Mouse (Mus musculus): ENCODE results near the gene Adgra3. TPM values are rescaled to one million over a fixed set of nuclear protein-coding genes. Genes with fewer than 3 reads are reported as not detected.
A peak's percentile ranks its signal among the peaks of the same experiment; 100 is the strongest.

The Adgra3 gene
- 59.2 and 105 TPM in 2 replicates for total RNA-seq (2012; rRNA removed)

DNA sequence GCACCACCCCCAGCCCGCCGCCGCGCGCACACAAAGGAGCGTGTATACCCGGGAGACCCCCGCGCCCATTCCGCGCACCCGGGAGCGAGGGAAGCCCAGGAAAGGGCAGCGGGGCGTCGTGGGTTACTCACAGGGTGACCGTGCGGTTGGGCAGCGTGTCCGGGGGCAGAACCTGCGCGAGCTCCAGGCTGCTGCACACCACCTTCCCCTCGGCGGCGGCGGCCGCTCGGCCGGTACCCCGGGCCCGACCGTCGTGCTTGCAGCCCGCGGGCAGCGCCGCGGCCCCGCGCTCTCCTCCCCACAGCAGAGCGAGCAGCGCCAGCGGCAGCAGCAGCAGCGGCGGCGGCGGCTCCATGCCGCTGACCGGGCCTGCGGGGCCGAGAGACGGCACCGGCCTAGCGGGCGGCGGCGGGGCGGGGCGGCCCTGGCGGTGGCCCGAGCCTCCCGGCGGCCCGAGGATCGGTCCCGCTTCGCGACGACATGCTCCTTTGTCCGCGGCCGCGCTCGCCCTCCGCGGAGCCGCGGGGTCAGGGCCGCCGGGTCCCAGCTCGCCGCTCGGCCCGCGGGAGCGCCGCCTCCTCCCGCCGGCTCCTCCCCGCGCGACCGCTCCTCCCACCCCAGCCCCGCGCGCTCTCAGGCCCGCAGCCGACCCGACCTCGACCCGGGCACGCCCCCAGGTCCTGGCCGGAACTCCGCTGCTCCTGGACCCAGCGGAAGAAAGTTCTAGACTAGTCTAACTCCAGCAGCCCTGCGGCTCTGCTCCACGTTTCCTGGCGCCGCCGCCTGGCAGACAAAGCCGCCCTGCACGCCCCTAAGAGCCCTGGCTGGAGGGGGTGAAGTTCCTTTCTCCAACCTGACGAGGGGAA lies at the start of gene Adgra3:
Gene Adgra3, minus strand, starts transcription at position 586 of the 866 bp plus-strand sequence.
- in situ Hi-C loops (cut with MboI; ENCODE audit: low sequenced_read_pairs in 2 of 2, unreplicated experiment in 2 of 2), result no loop called here
- peak within 1 kb of the TSS; percentile 86 for H3K9ac ChIP-seq (ENCODE audit: insufficient read depth, low read depth, low read length, poor library complexity, severe bottlenecking)
- no peak within 1 kb of the TSS for H3K27ac ChIP-seq (ENCODE audit: insufficient read depth, low read depth, low read length, poor library complexity, severe bottlenecking)
- peak; percentile 42 for DNase-seq (ENCODE audit: low read depth, low spot score)
- peak within 1 kb of the TSS; percentile 85 to 96 for H3K4me3 ChIP-seq (ENCODE audit: insufficient read depth in 1 of 2, low read depth in 1 of 2, low read length in 2 of 2, poor library complexity in 1 of 2, severe bottlenecking in 1 of 2)
- H3K9me3 ChIP-seq (ENCODE audit: control insufficient read depth, insufficient read depth, low read depth, low read length), result no peaks in the 10 kb centered on the region
- peaks cover 0 to 4% of the 10 kb centered on the region in 2 experiments; a peak in 1 of 4 replicates for H3K4me1 ChIP-seq (ENCODE audit: control insufficient read depth in 2 of 2, insufficient read depth in 2 of 2, low read length in 2 of 2, poor library complexity in 1 of 2)
- H3K36me3 ChIP-seq (ENCODE audit: control insufficient read depth, insufficient read depth, low read length, poor library complexity, severe bottlenecking), result no peaks in the 10 kb centered on the region
- TF ChIP-seq MAFK (IDR thresholded peaks at IDR 0.05; ENCODE audit: insufficient read depth, low read depth, low read length), result no peak
- no peak for TF ChIP-seq HCFC1 (IDR thresholded peaks at IDR 0.05; ENCODE audit: borderline replicate concordance, insufficient read depth, low read length)

DNA sequence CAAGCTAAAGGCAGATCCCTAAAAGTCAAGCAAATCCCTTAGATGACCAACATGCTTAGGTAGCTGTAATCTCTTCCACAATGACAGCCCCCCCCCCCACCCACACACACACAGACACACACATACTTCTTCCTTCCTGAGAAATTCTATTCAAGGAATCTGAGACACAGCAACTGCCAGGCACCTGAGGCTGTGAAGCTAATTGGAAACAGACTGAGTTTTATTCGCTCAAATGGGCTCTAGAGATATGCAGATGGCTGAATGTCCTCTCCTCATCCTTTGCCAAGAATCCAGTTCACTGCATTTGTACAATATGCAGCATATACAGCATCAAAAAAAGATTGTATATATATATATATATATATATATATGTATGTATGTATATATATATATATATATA lies 24.6 kb upstream of the Adgra3 start:
- in situ Hi-C loops (cut with MboI; ENCODE audit: low sequenced_read_pairs in 2 of 2, unreplicated experiment in 2 of 2), result no loop called here

DNA sequence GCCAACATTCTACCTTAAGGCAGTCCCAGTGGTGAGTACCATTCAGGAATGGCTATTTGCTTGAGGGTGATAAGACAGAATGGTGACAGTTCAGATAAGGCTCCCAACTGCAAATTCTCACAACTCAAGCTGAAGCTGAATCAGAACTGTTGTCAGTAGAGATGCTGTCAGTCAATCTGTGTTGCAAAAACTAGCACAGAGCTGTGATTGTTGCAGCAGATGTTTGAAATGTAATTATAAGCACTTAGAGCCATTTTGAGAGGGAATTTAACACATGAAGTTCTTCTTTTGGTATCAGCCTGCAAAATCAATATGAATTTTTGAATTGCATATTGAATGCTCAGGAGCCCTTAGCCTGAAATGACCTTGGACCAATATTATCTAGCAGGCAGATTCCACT lies 15.4 kb upstream of the Adgra3 start:
- H3K36me3 ChIP-seq (ENCODE audit: control insufficient read depth, insufficient read depth, low read length, poor library complexity, severe bottlenecking), result no peaks in the 10 kb centered on the region
- TF ChIP-seq CHD2 (IDR thresholded peaks at IDR 0.05; ENCODE audit: low read depth, low read length), result no peak
- no peak for TF ChIP-seq ZNF384 (IDR thresholded peaks at IDR 0.05; ENCODE audit: low read depth, low read length)
- TF ChIP-seq HCFC1 (IDR thresholded peaks at IDR 0.05; ENCODE audit: borderline replicate concordance, insufficient read depth, low read length), result no peak
- no peak for TF ChIP-seq MAFK (IDR thresholded peaks at IDR 0.05; ENCODE audit: insufficient read depth, low read depth, low read length)
- no peak for TF ChIP-seq ZC3H11A (IDR thresholded peaks at IDR 0.05; ENCODE audit: borderline replicate concordance, low read depth, low read length)
- in situ Hi-C loops (cut with MboI; ENCODE audit: low sequenced_read_pairs in 2 of 2, unreplicated experiment in 2 of 2), result no loop called here
- no peak overlapping the region for H3K4me3 ChIP-seq (ENCODE audit: insufficient read depth in 1 of 2, low read depth in 1 of 2, low read length in 2 of 2, poor library complexity in 1 of 2, severe bottlenecking in 1 of 2)
- no peaks in the 10 kb centered on the region for H3K4me1 ChIP-seq (ENCODE audit: control insufficient read depth in 2 of 2, insufficient read depth in 2 of 2, low read length in 2 of 2, poor library complexity in 1 of 2)
- DNase-seq (ENCODE audit: low read depth, low spot score), result no peak
- no peaks in the 10 kb centered on the region for H3K9me3 ChIP-seq (ENCODE audit: control insufficient read depth, insufficient read depth, low read depth, low read length)
- H3K9ac ChIP-seq (ENCODE audit: insufficient read depth, low read depth, low read length, poor library complexity, severe bottlenecking), result no peak overlapping the region
- H3K27ac ChIP-seq (ENCODE audit: insufficient read depth, low read depth, low read length, poor library complexity, severe bottlenecking), result no peak overlapping the region

More for the DNA sequence above, 24.6 kb upstream of the Adgra3 start:
- Histone ChIP-seq H3K4me1 (ENCODE audit: control insufficient read depth in 2 of 2, insufficient read depth in 2 of 2, low read length in 2 of 2, poor library complexity in 1 of 2) (no peaks in the 10 kb centered on the region), H3K9me3 (ENCODE audit: control insufficient read depth, insufficient read depth, low read depth, low read length) (no peaks in the 10 kb centered on the region), H3K4me3 (ENCODE audit: insufficient read depth in 1 of 2, low read depth in 1 of 2, low read length in 2 of 2, poor library complexity in 1 of 2, severe bottlenecking in 1 of 2) (no peak overlapping the region), H3K36me3 (ENCODE audit: control insufficient read depth, insufficient read depth, low read length, poor library complexity, severe bottlenecking) (no peaks in the 10 kb centered on the region), H3K27ac (ENCODE audit: insufficient read depth, low read depth, low read length, poor library complexity, severe bottlenecking) (no peak overlapping the region), H3K9ac (ENCODE audit: insufficient read depth, low read depth, low read length, poor library complexity, severe bottlenecking) (no peak overlapping the region)
- TF ChIP-seq MAFK (IDR thresholded peaks at IDR 0.05; ENCODE audit: insufficient read depth, low read depth, low read length), result no peak
- no peak for TF ChIP-seq CHD2 (IDR thresholded peaks at IDR 0.05; ENCODE audit: low read depth, low read length)
- TF ChIP-seq HCFC1 (IDR thresholded peaks at IDR 0.05; ENCODE audit: borderline replicate concordance, insufficient read depth, low read length), result no peak
- TF ChIP-seq ZNF384 (IDR thresholded peaks at IDR 0.05; ENCODE audit: low read depth, low read length), result no peak
- TF ChIP-seq ZC3H11A (IDR thresholded peaks at IDR 0.05; ENCODE audit: borderline replicate concordance, low read depth, low read length), result no peak
- DNase-seq (ENCODE audit: low read depth, low spot score), result no peak

- in situ Hi-C loops (cut with MboI; ENCODE audit: low sequenced_read_pairs in 2 of 2, unreplicated experiment in 2 of 2), result no loop called here
- Histone ChIP-seq H3K9me3 (ENCODE audit: control insufficient read depth, insufficient read depth, low read depth, low read length) (no peaks in the 10 kb centered on the region), H3K27ac (ENCODE audit: insufficient read depth, low read depth, low read length, poor library complexity, severe bottlenecking) (no peak overlapping the region), H3K9ac (ENCODE audit: insufficient read depth, low read depth, low read length, poor library complexity, severe bottlenecking) (no peak overlapping the region), H3K4me3 (ENCODE audit: insufficient read depth in 1 of 2, low read depth in 1 of 2, low read length in 2 of 2, poor library complexity in 1 of 2, severe bottlenecking in 1 of 2) (no peak overlapping the region), H3K4me1 (ENCODE audit: control insufficient read depth in 2 of 2, insufficient read depth in 2 of 2, low read length in 2 of 2, poor library complexity in 1 of 2) (peaks cover 0 to 4% of the 10 kb centered on the region in 2 experiments; a peak in 1 of 4 replicates), H3K36me3 (ENCODE audit: control insufficient read depth, insufficient read depth, low read length, poor library complexity, severe bottlenecking) (no peaks in the 10 kb centered on the region)
- no peak for DNase-seq (ENCODE audit: low read depth, low spot score)
- TF ChIP-seq ZC3H11A (IDR thresholded peaks at IDR 0.05; ENCODE audit: borderline replicate concordance, low read depth, low read length) (no peak), ZNF384 (IDR thresholded peaks at IDR 0.05; ENCODE audit: low read depth, low read length) (no peak), CHD2 (IDR thresholded peaks at IDR 0.05; ENCODE audit: low read depth, low read length) (no peak), HCFC1 (IDR thresholded peaks at IDR 0.05; ENCODE audit: borderline replicate concordance, insufficient read depth, low read length) (no peak), MAFK (IDR thresholded peaks at IDR 0.05; ENCODE audit: insufficient read depth, low read depth, low read length) (no peak)
These were observed 5.4 kb upstream of the Adgra3 start for GRCm38 (mm10) chr5:50064236-50064635.
